Mouse (Mus musculus): Measurements from ENCODE around the gene Vps26c. TPM values are rescaled to one million over a fixed set of nuclear protein-coding genes. Genes with fewer than 3 reads are reported as not detected.

Gene Vps26c
- total RNA-seq, 2 experiments from 2014 or later: 30.5 to 35.4 TPM

GRCm38 (mm10) chr16:94568335-94569228 is 42.0 kb upstream of the Vps26c start:
- intact Hi-C loops (cut with DNase I): loop anchor here (1.0 to 5.0 kb wide), 4 partner anchors 42 to 256 kb away; partner anchors contain the start of genes Hlcs, Ttc3 and Vps26c
- peak overlapping the region; percentile 89 for H3K4me3 ChIP-seq
- H3K27ac ChIP-seq: peak overlapping the region; percentile 98
- no peak for TF ChIP-seq CTCF (IDR thresholded peaks at IDR 0.05)
- DNase-seq (ENCODE audit: extremely low spot score in 1 of 2, low spot score in 2 of 2): no peak

- no peak for DNase-seq (ENCODE audit: extremely low spot score in 1 of 2, low spot score in 2 of 2)
- intact Hi-C loops (cut with DNase I): loop anchor here (2.0 to 5.0 kb wide), 2 partner anchors 95 to 255 kb away; partner anchors contain the start of gene Hlcs
- no peak overlapping the region for H3K4me3 ChIP-seq
- TF ChIP-seq CTCF (IDR thresholded peaks at IDR 0.05): no peak
- H3K27ac ChIP-seq: no peak overlapping the region
Measured at GRCm38 (mm10) chr16:94567751-94568150, 41.1 kb upstream of the Vps26c start.

GRCm38 (mm10) chr16:94566834-94567585 is 40.4 kb upstream of the Vps26c start:
- intact Hi-C loops (cut with DNase I): loop anchor here (5.0 kb wide), 1 partner anchor 255 kb away; the partner anchor contains the start of gene Hlcs

GRCm38 (mm10) chr16:94566124-94566523 is 39.5 kb upstream of the Vps26c start:
- H3K4me3 ChIP-seq: no peak overlapping the region
- no peak overlapping the region for H3K27ac ChIP-seq
- intact Hi-C loops (cut with DNase I): loop anchor here (5.0 kb wide), 1 partner anchor 254 kb away; the partner anchor contains the start of gene Hlcs
- no peak for TF ChIP-seq CTCF (IDR thresholded peaks at IDR 0.05)
- no peak for DNase-seq (ENCODE audit: extremely low spot score in 1 of 2, low spot score in 2 of 2)

More at GRCm38 (mm10) chr16:94566834-94567585, 40.4 kb upstream of the Vps26c start:
- Histone ChIP-seq H3K4me3 (no peak overlapping the region), H3K27ac (no peak overlapping the region)
- TF ChIP-seq CTCF (IDR thresholded peaks at IDR 0.05): no peak
- DNase-seq (ENCODE audit: extremely low spot score in 1 of 2, low spot score in 2 of 2): no peak

- Histone ChIP-seq H3K4me3 (no peak overlapping the region), H3K27ac (no peak overlapping the region)
- TF ChIP-seq CTCF (IDR thresholded peaks at IDR 0.05): no peak
- intact Hi-C loops (cut with DNase I): no loop called here
- DNase-seq (ENCODE audit: extremely low spot score in 1 of 2, low spot score in 2 of 2): no peak
Measured at GRCm38 (mm10) chr16:94560618-94561017, 34.0 kb upstream of the Vps26c start.

- Histone ChIP-seq H3K27ac (no peak overlapping the region), H3K4me3 (no peak overlapping the region)
- intact Hi-C loops (cut with DNase I): no loop called here
- TF ChIP-seq CTCF (IDR thresholded peaks at IDR 0.05): no peak
- no peak for DNase-seq (ENCODE audit: extremely low spot score in 1 of 2, low spot score in 2 of 2)
Measured at GRCm38 (mm10) chr16:94559782-94560181, 33.2 kb upstream of the Vps26c start.

- Histone ChIP-seq H3K4me3 (no peak overlapping the region), H3K27ac (no peak overlapping the region)
- DNase-seq (ENCODE audit: extremely low spot score in 1 of 2, low spot score in 2 of 2): no peak
- TF ChIP-seq CTCF (IDR thresholded peaks at IDR 0.05): no peak
- intact Hi-C loops (cut with DNase I): no loop called here
Measured at GRCm38 (mm10) chr16:94559282-94559681, 32.7 kb upstream of the Vps26c start.

GRCm38 (mm10) chr16:94556228-94556627 is 29.6 kb upstream of the Vps26c start:
- Histone ChIP-seq H3K27ac (no peak overlapping the region), H3K4me3 (no peak overlapping the region)
- no peak for TF ChIP-seq CTCF (IDR thresholded peaks at IDR 0.05)
- DNase-seq (ENCODE audit: extremely low spot score in 1 of 2, low spot score in 2 of 2): no peak
- intact Hi-C loops (cut with DNase I): no loop called here

GRCm38 (mm10) chr16:94555346-94555745 is 28.7 kb upstream of the Vps26c start:
- intact Hi-C loops (cut with DNase I): no loop called here
- H3K27ac ChIP-seq: no peak overlapping the region
- no peak for TF ChIP-seq CTCF (IDR thresholded peaks at IDR 0.05)
- no peak for DNase-seq (ENCODE audit: extremely low spot score in 1 of 2, low spot score in 2 of 2)
- H3K4me3 ChIP-seq: no peak overlapping the region

GRCm38 (mm10) chr16:94551934-94552333 is 25.3 kb upstream of the Vps26c start:
- DNase-seq (ENCODE audit: extremely low spot score in 1 of 2, low spot score in 2 of 2): no peak
- H3K27ac ChIP-seq: no peak overlapping the region
- TF ChIP-seq CTCF (IDR thresholded peaks at IDR 0.05): no peak
- H3K4me3 ChIP-seq: no peak overlapping the region
- intact Hi-C loops (cut with DNase I): no loop called here

- intact Hi-C loops (cut with DNase I): no loop called here
- Histone ChIP-seq H3K4me3 (no peak overlapping the region), H3K27ac (no peak overlapping the region)
- no peak for DNase-seq (ENCODE audit: extremely low spot score in 1 of 2, low spot score in 2 of 2)
- TF ChIP-seq CTCF (IDR thresholded peaks at IDR 0.05): no peak
Measured at GRCm38 (mm10) chr16:94549813-94550212, 23.2 kb upstream of the Vps26c start.
